Mouse (Mus musculus) MEL (cell line): ENCODE measurements around the gene Tie1. TPM values are rescaled to one million over a fixed set of nuclear protein-coding genes. Genes with fewer than 3 reads are reported as not detected.

ENCODE experiments used
- DNase-seq: peaks from one replicate; pipeline ENCODE4 v3.0.0; 2011; ENCODE audit warnings: low read depth, low spot score
- H3K27ac ChIP-seq: 2 replicates; pipeline ENCODE4 v1.5.1; 2012; ENCODE audit warnings: low read depth, mild to moderate bottlenecking, control low read depth, low read length, moderate library complexity; ENCODE audit not compliant: control insufficient read depth
- H3K27me3 ChIP-seq, 2 experiments: fragments of 150-350 bp in 1 of 2; sonication (generic) in 1 of 2; 2 replicates each; pipeline ENCODE4 v1.6.1; 2012; ENCODE audit warnings: low read length in 2 of 2, mild to moderate bottlenecking in 2 of 2, improper control_type of control experiment in 1 of 2, moderate library complexity in 1 of 2; ENCODE audit not compliant: insufficient read depth in 2 of 2, control insufficient read depth in 1 of 2
- H3K36me3 ChIP-seq, 2 experiments: 2 replicates each; pipeline ENCODE4 v1.6.1; 2012 to 2014; ENCODE audit warnings: low read length in 2 of 2, improper control_type of control experiment in 1 of 2, inconsistent platforms in 1 of 2, mild to moderate bottlenecking in 1 of 2; ENCODE audit not compliant: insufficient read depth in 2 of 2, control insufficient read depth in 1 of 2
- H3K4me1 ChIP-seq, 2 experiments: fragments of 150-350 bp in 1 of 2; sonication (generic) in 1 of 2; 2 replicates each; pipeline ENCODE4 v1.6.1; 2012; ENCODE audit warnings: low read length in 2 of 2, improper control_type of control experiment in 1 of 2, mild to moderate bottlenecking in 1 of 2; ENCODE audit not compliant: insufficient read depth in 2 of 2, control insufficient read depth in 1 of 2
- H3K4me3 ChIP-seq, 2 experiments: fragments of 150-350 bp in 1 of 2; sonication (generic) in 1 of 2; 2 replicates each; pipeline ENCODE4 v1.5.1; 2012; ENCODE audit warnings: low read depth in 2 of 2, low read length in 2 of 2, mild to moderate bottlenecking in 2 of 2, moderate library complexity in 2 of 2, control low read depth in 1 of 2, improper control_type of control experiment in 1 of 2; ENCODE audit not compliant: control insufficient read depth in 1 of 2, insufficient read depth in 1 of 2
- H3K79me2 ChIP-seq: 2 replicates; pipeline ENCODE4 v1.6.1; 2012; ENCODE audit warnings: mild to moderate bottlenecking, low read length, moderate library complexity; ENCODE audit not compliant: control insufficient read depth, poor library complexity, insufficient read depth
- H3K9ac ChIP-seq: 2 replicates; pipeline ENCODE4 v1.6.1; 2012; ENCODE audit warnings: low read depth, mild to moderate bottlenecking, control low read depth, low read length, moderate library complexity; ENCODE audit not compliant: control insufficient read depth, poor library complexity, severe bottlenecking
- H3K9me3 ChIP-seq: fragments of 150-350 bp; sonication (generic); replicated peaks from 2 replicates; pipeline ENCODE4 v1.6.1; 2012; ENCODE audit warnings: mild to moderate bottlenecking, low read length, improper control_type of control experiment, moderate library complexity; ENCODE audit not compliant: insufficient read depth
- BHLHE40 ChIP-seq: IDR thresholded peaks from 2 replicates; pipeline ENCODE4 v1.6.1; 2012; ENCODE audit warnings: low read depth, mild to moderate bottlenecking, inconsistent platforms, low read length, improper control_type of control experiment, borderline replicate concordance
- CHD1 ChIP-seq: IDR thresholded peaks from 2 replicates; pipeline ENCODE4 v1.6.1; 2012; ENCODE audit warnings: low read depth, mild to moderate bottlenecking, inconsistent platforms, low read length, improper control_type of control experiment
- CHD2 ChIP-seq: IDR thresholded peaks from 2 replicates; pipeline ENCODE4 v1.6.1; 2011; ENCODE audit warnings: low read length, improper control_type of control experiment
- CTCF ChIP-seq, 3 experiments: IDR thresholded peaks in 2 of 3; conservative IDR thresholded peaks in 1 of 3; 2 replicates each; pipeline ENCODE4 v1.5.1; 2011 to 2012; ENCODE audit warnings: low read length in 3 of 3, low read depth in 2 of 3, mild to moderate bottlenecking in 2 of 3, improper control_type of control experiment in 1 of 3, inconsistent platforms in 1 of 3, mixed read lengths in 1 of 3, moderate library complexity in 1 of 3; ENCODE audit not compliant: control insufficient read depth in 1 of 3, insufficient read depth in 1 of 3, poor library complexity in 1 of 3, severe bottlenecking in 1 of 3
- ELF1 ChIP-seq: IDR thresholded peaks from 2 replicates; pipeline ENCODE4 v1.6.1; 2014; ENCODE audit warnings: low read depth, mild to moderate bottlenecking, inconsistent platforms, low read length, improper control_type of control experiment, moderate library complexity
- EP300 ChIP-seq, 2 experiments: IDR thresholded peaks; 2 replicates each; pipeline ENCODE4 v1.6.1; 2011; ENCODE audit warnings: improper control_type of control experiment in 2 of 2, low read length in 2 of 2, low read depth in 1 of 2, mild to moderate bottlenecking in 1 of 2
- ETS1 ChIP-seq: IDR thresholded peaks from 2 replicates; pipeline ENCODE4 v1.6.1; 2012; ENCODE audit warnings: low read depth, mild to moderate bottlenecking, inconsistent platforms, low read length, improper control_type of control experiment, moderate library complexity
- GABPA ChIP-seq: IDR thresholded peaks from 2 replicates; pipeline ENCODE4 v1.6.1; 2012; ENCODE audit warnings: low read depth, mild to moderate bottlenecking, inconsistent platforms, low read length, improper control_type of control experiment, moderate library complexity
- GATA1 ChIP-seq: IDR thresholded peaks from 2 replicates; pipeline ENCODE4 v1.6.1; 2011; ENCODE audit warnings: low read depth, low read length, improper control_type of control experiment
- HCFC1 ChIP-seq: IDR thresholded peaks from 2 replicates; pipeline ENCODE4 v1.6.1; 2012; ENCODE audit warnings: low read depth, mild to moderate bottlenecking, inconsistent platforms, low read length, improper control_type of control experiment, moderate library complexity
- JUND ChIP-seq: IDR thresholded peaks from 2 replicates; pipeline ENCODE4 v1.6.1; 2011; ENCODE audit warnings: low read depth, mild to moderate bottlenecking, improper control_type of control experiment, low read length
- KAT2A ChIP-seq: conservative IDR thresholded peaks from 2 replicates; pipeline ENCODE4 v1.6.1; 2012; ENCODE audit warnings: low read depth, low read length, improper control_type of control experiment, inconsistent platforms
- MAFK ChIP-seq: IDR thresholded peaks from 2 replicates; pipeline ENCODE4 v1.6.1; 2011; ENCODE audit warnings: low read depth, mild to moderate bottlenecking, low read length, improper control_type of control experiment, borderline replicate concordance
- MAX ChIP-seq: IDR thresholded peaks from 2 replicates; pipeline ENCODE4 v1.6.1; 2011; ENCODE audit warnings: low read length, improper control_type of control experiment
- MAZ ChIP-seq: IDR thresholded peaks from 2 replicates; pipeline ENCODE4 v1.6.1; 2012; ENCODE audit warnings: low read depth, mild to moderate bottlenecking, inconsistent platforms, low read length, improper control_type of control experiment
- MXI1 ChIP-seq: IDR thresholded peaks from 2 replicates; pipeline ENCODE4 v1.6.1; 2011; ENCODE audit warnings: mild to moderate bottlenecking, low read depth, low read length, improper control_type of control experiment
- MYB ChIP-seq: IDR thresholded peaks from 2 replicates; pipeline ENCODE4 v1.6.1; 2011; ENCODE audit warnings: mild to moderate bottlenecking, low read depth, low read length, improper control_type of control experiment
- NRF1 ChIP-seq: IDR thresholded peaks from 2 replicates; pipeline ENCODE4 v1.6.1; 2014; ENCODE audit warnings: low read depth, mild to moderate bottlenecking, inconsistent platforms, low read length, improper control_type of control experiment, moderate library complexity; ENCODE audit not compliant: poor library complexity, insufficient read depth, severe bottlenecking
- POLR2A ChIP-seq, 2 experiments: IDR thresholded peaks; 2 replicates each; pipeline ENCODE4 v1.6.1; 2011 to 2012; ENCODE audit warnings: low read length in 2 of 2, mild to moderate bottlenecking in 2 of 2, control low read depth in 1 of 2, improper control_type of control experiment in 1 of 2, low read depth in 1 of 2, moderate library complexity in 1 of 2; ENCODE audit not compliant: control insufficient read depth in 1 of 2, insufficient read depth in 1 of 2, poor library complexity in 1 of 2
- POLR2AphosphoS2 ChIP-seq: IDR thresholded peaks from 2 replicates; pipeline ENCODE4 v1.6.1; 2011; ENCODE audit warnings: low read length, improper control_type of control experiment
- POLR2AphosphoS5 ChIP-seq: IDR thresholded peaks from 2 replicates; pipeline ENCODE4 v1.6.1; 2012; ENCODE audit warnings: low read depth, borderline replicate concordance, mild to moderate bottlenecking, inconsistent platforms, low read length, moderate library complexity, mixed read lengths
- RCOR1 ChIP-seq: IDR thresholded peaks from 2 replicates; pipeline ENCODE4 v1.6.1; 2012; ENCODE audit warnings: low read depth, mild to moderate bottlenecking, inconsistent platforms, low read length, improper control_type of control experiment
- SIN3A ChIP-seq: IDR thresholded peaks from 2 replicates; pipeline ENCODE4 v1.6.1; 2012; ENCODE audit warnings: low read length, improper control_type of control experiment, inconsistent platforms
- SMC3 ChIP-seq: IDR thresholded peaks from 2 replicates; pipeline ENCODE4 v1.6.1; 2011; ENCODE audit warnings: low read depth, low read length, improper control_type of control experiment
- TBP ChIP-seq: IDR thresholded peaks from 2 replicates; pipeline ENCODE4 v1.8.0; 2011; ENCODE audit warnings: low read depth, low read length, improper control_type of control experiment
- UBTF ChIP-seq: IDR thresholded peaks from 2 replicates; pipeline ENCODE4 v1.6.1; 2012; ENCODE audit warnings: low read depth, mild to moderate bottlenecking, inconsistent platforms, low read length, improper control_type of control experiment, moderate library complexity, borderline replicate concordance; ENCODE audit not compliant: insufficient read depth
- USF1 ChIP-seq: IDR thresholded peaks from 2 replicates; pipeline ENCODE4 v1.6.1; 2014; ENCODE audit warnings: low read depth, mild to moderate bottlenecking, inconsistent platforms, low read length, improper control_type of control experiment, moderate library complexity
- USF2 ChIP-seq, 2 experiments: IDR thresholded peaks; 2 replicates each; pipeline ENCODE4 v1.6.1; 2011 to 2012; ENCODE audit warnings: improper control_type of control experiment in 2 of 2, low read length in 2 of 2, borderline replicate concordance in 1 of 2, inconsistent platforms in 1 of 2, low read depth in 1 of 2, mild to moderate bottlenecking in 1 of 2; ENCODE audit not compliant: insufficient read depth in 1 of 2
- ZC3H11A ChIP-seq: IDR thresholded peaks from 2 replicates; pipeline ENCODE4 v1.6.1; 2012; ENCODE audit warnings: low read depth, mild to moderate bottlenecking, inconsistent platforms, low read length, improper control_type of control experiment
- ZKSCAN1 ChIP-seq: IDR thresholded peaks from 2 replicates; pipeline ENCODE4 v1.6.1; 2012; ENCODE audit warnings: low read depth, mild to moderate bottlenecking, inconsistent platforms, low read length, improper control_type of control experiment, moderate library complexity
- ZMIZ1 ChIP-seq: IDR thresholded peaks from 2 replicates; pipeline ENCODE4 v1.6.1; 2012; ENCODE audit warnings: low read depth, mild to moderate bottlenecking, inconsistent platforms, low read length, improper control_type of control experiment, moderate library complexity
- polyA plus RNA-seq, 2 experiments: library from polyadenylated mRNA; stranded (reverse) in 1 of 2; unstranded in 1 of 2; fragments of >175 nt in 1 of 2; fragments of >200 nt in 1 of 2; gene quantifications; 2 replicates each; pipeline versions ENCODE4 v1.2.1 to v1.2.4; 2012; ENCODE audit warnings: low replicate concordance in 2 of 2, low read depth in 1 of 2; ENCODE audit not compliant: insufficient read length in 2 of 2, insufficient read depth in 1 of 2, missing spikeins in 1 of 2
- total RNA-seq: library from RNA; depleted of rRNA; stranded (reverse); fragments of 300-350 nt; gene quantifications from 2 replicates; pipeline ENCODE4 v1.2.3, GENCODE M21; 2012

Tie1 gene
- total and polyA plus RNA-seq, 3 experiments, result 0.03 TPM; not detected in 2

GRCm38 (mm10) chr4:118428531-118429214, 61.2 kb downstream of the Tie1 start (continued):
- TF ChIP-seq KAT2A (peak; percentile 44; the same call in 1 of the 2 replicates), EP300 (IDR thresholded peaks at IDR 0.05; ENCODE audit: low read depth in 1 of 2, low read length in 2 of 2) (peak in 1 of 2 experiments; percentile 51; a peak in 2 of 4 replicates), POLR2AphosphoS2 (peak; percentile 78; the same call in 1 of the 2 replicates), ZMIZ1 (peak; percentile 17; the same call in 1 of the 2 replicates), CTCF (IDR thresholded peaks at IDR 0.05 in 2 of 3, conservative IDR thresholded peaks at IDR 0.05 in 1 of 3; ENCODE audit: control insufficient read depth in 1 of 3, insufficient read depth in 1 of 3, low read depth in 2 of 3, low read length in 3 of 3, poor library complexity in 1 of 3, severe bottlenecking in 1 of 3) (no peak), GABPA (no peak), SMC3 (no peak)

GRCm38 (mm10) chr4:118427768-118428451, 62.0 kb downstream of the Tie1 start, which contains the start of gene Elovl1:
Gene Elovl1, plus strand, starts transcription at chr4:118428093.
- Histone ChIP-seq H3K36me3 (peaks cover 2 to 38% of the 10 kb centered on the region in 2 experiments; a peak in 3 of 4 replicates), H3K4me3 (peak within 1 kb of the TSS; percentile 95 to 96), H3K9ac (peak within 1 kb of the TSS; percentile 96), H3K27ac (peak within 1 kb of the TSS; percentile 85), H3K27me3 (no peaks in the 10 kb centered on the region), H3K9me3 (no peaks in the 10 kb centered on the region), H3K79me2 (peaks cover 35% of the 10 kb centered on the region), H3K4me1 (peaks cover 18 to 44% of the 10 kb centered on the region in 2 experiments)
- peak; percentile 95 for DNase-seq
- TF ChIP-seq ZC3H11A (no peak), CHD1 (peak; percentile 20; the same call in 1 of the 2 replicates), USF2 (IDR thresholded peaks at IDR 0.05; ENCODE audit: borderline replicate concordance in 1 of 2, insufficient read depth in 1 of 2, low read depth in 1 of 2, low read length in 2 of 2) (no peak), ELF1 (peak; percentile 75), POLR2A (IDR thresholded peaks at IDR 0.05; ENCODE audit: control insufficient read depth in 1 of 2, insufficient read depth in 1 of 2, low read depth in 1 of 2, low read length in 2 of 2, poor library complexity in 1 of 2) (peak; percentile 62 to 73; a peak in 3 of 4 replicates), MAZ (0 out of 2 replicates have a peak, but pooled peaks have one; percentile 15), SIN3A (0 out of 2 replicates have a peak, but pooled peaks have one; percentile 54), JUND (no peak), SMC3 (no peak), UBTF (no peak), NRF1 (no peak), POLR2AphosphoS5 (no peak), MYB (no peak), EP300 (IDR thresholded peaks at IDR 0.05; ENCODE audit: low read depth in 1 of 2, low read length in 2 of 2) (no peak), USF1 (no peak), ZMIZ1 (no peak), HCFC1 (no peak; the same call in 1 of the 2 replicates), CHD2 (no peak), CTCF (IDR thresholded peaks at IDR 0.05 in 2 of 3, conservative IDR thresholded peaks at IDR 0.05 in 1 of 3; ENCODE audit: control insufficient read depth in 1 of 3, insufficient read depth in 1 of 3, low read depth in 2 of 3, low read length in 3 of 3, poor library complexity in 1 of 3, severe bottlenecking in 1 of 3) (0 out of 6 replicates have a peak, but pooled peaks of 1 of the 3 experiments have one; percentile 1), BHLHE40 (no peak), MAX (no peak), TBP (peak; percentile 24; the same call in 1 of the 2 replicates), POLR2AphosphoS2 (peak; percentile 83; the same call in 1 of the 2 replicates), MXI1 (no peak), ZKSCAN1 (no peak), GATA1 (no peak), GABPA (no peak), RCOR1 (no peak), ETS1 (no peak), MAFK (no peak)
